Mouse (Mus musculus): ENCODE results near the gene Kif1c. TPM values are rescaled to one million over a fixed set of nuclear protein-coding genes. Genes with fewer than 3 reads are reported as not detected.

Kif1c gene
- total and polyA plus RNA-seq, 3 experiments, result 19.8 to 21.7 TPM; not detected in 1

DNA sequence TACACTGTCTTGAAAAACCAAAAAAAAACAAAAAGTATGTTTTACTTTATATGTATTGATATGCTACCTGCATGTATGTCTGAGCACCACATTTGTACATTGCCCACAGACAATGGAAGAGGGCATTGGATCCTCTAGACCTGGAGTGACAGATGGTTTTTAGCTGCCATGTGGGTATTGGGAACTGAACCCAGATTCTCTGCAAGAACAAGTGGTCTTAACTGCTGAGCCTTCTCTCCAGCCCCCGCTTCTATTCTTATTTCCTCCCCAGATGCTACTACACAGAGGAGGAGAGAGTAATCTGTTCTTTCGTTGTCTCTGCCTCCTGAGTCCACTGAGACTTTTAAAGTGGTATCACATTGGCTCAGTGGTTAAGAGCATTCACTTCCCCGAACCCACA lies 6.8 kb upstream of the Kif1c start:
- DNase-seq (ENCODE audit: low read depth, low spot score), result no peak
- H3K9me3 ChIP-seq (replicated peaks; ENCODE audit: insufficient read depth, low read length), result no peaks in the 10 kb centered on the region
- H3K9ac ChIP-seq (ENCODE audit: control insufficient read depth, low read depth, low read length, poor library complexity, severe bottlenecking), result no peak overlapping the region
- H3K36me3 ChIP-seq (ENCODE audit: control insufficient read depth in 1 of 2, insufficient read depth in 2 of 2, low read length in 2 of 2), result no peaks in the 10 kb centered on the region
- no peak for TF ChIP-seq TCF12 (IDR thresholded peaks at IDR 0.05; ENCODE audit: low read depth, low read length)
- TF ChIP-seq MAFK (IDR thresholded peaks at IDR 0.05; ENCODE audit: borderline replicate concordance, low read depth, low read length), result no peak
- no peak for TF ChIP-seq RCOR1 (IDR thresholded peaks at IDR 0.05; ENCODE audit: low read depth, low read length)
- no peak for TF ChIP-seq CHD2 (IDR thresholded peaks at IDR 0.05; ENCODE audit: low read length)
- TF ChIP-seq ETS1 (IDR thresholded peaks at IDR 0.05; ENCODE audit: low read depth, low read length), result no peak
- no peak for TF ChIP-seq USF2 (IDR thresholded peaks at IDR 0.05; ENCODE audit: borderline replicate concordance in 1 of 2, insufficient read depth in 1 of 2, low read depth in 1 of 2, low read length in 2 of 2)
- TF ChIP-seq TAL1 (IDR thresholded peaks at IDR 0.05; ENCODE audit: low read length), result no peak
- no peak for TF ChIP-seq SIN3A (IDR thresholded peaks at IDR 0.05; ENCODE audit: low read length)
- TF ChIP-seq JUND (IDR thresholded peaks at IDR 0.05; ENCODE audit: low read depth, low read length), result no peak
- TF ChIP-seq KAT2A (conservative IDR thresholded peaks at IDR 0.05; ENCODE audit: low read depth, low read length), result no peak
- H3K27ac ChIP-seq (ENCODE audit: control insufficient read depth, low read depth, low read length), result no peak overlapping the region
- no peaks in the 10 kb centered on the region; a peak in 1 of 4 replicates for H3K4me1 ChIP-seq (ENCODE audit: control insufficient read depth in 1 of 2, insufficient read depth in 2 of 2, low read length in 2 of 2)
- no peaks in the 10 kb centered on the region for H3K79me2 ChIP-seq (ENCODE audit: control insufficient read depth, insufficient read depth, low read length, poor library complexity)
- H3K4me3 ChIP-seq (ENCODE audit: control insufficient read depth in 1 of 2, insufficient read depth in 1 of 2, low read depth in 2 of 2, low read length in 2 of 2), result no peak overlapping the region
- H3K27me3 ChIP-seq (ENCODE audit: control insufficient read depth in 1 of 2, insufficient read depth in 2 of 2, low read length in 2 of 2), result no peaks in the 10 kb centered on the region

DNA sequence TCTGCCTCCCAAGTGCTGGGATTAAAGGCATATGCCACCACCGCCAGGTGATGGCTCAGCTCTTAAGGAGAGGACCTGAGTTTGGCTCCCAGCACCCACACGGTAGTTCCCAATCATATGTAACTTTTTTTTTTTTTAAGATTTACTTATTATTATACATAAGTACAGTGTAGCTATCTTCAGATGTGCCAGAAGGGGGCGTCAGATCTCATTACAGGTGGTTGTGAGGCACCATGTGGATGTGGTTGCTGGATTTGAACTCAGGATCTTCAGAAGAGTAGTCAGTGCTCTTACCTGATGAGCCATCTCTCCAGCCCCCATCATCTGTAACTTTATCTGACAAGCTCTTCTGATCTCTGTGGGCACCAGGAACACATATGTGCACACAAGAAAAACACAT lies 3.0 kb upstream of the Kif1c start:
- TF ChIP-seq ZNF384 (IDR thresholded peaks at IDR 0.05; ENCODE audit: low read depth, low read length), result peak; percentile 66
- TF ChIP-seq CTCF (IDR thresholded peaks at IDR 0.05 in 2 of 3, conservative IDR thresholded peaks at IDR 0.05 in 1 of 3; ENCODE audit: control insufficient read depth in 1 of 3, insufficient read depth in 1 of 3, low read depth in 2 of 3, low read length in 3 of 3, poor library complexity in 1 of 3, severe bottlenecking in 1 of 3), result peak in 2 of 3 experiments; percentile 20 to 39; a peak in 3 of 6 replicates
- no peak for TF ChIP-seq USF2 (IDR thresholded peaks at IDR 0.05; ENCODE audit: borderline replicate concordance in 1 of 2, insufficient read depth in 1 of 2, low read depth in 1 of 2, low read length in 2 of 2)
- no peak for TF ChIP-seq NELFE (IDR thresholded peaks at IDR 0.05; ENCODE audit: low read depth, low read length)
- no peak for TF ChIP-seq MAFK (IDR thresholded peaks at IDR 0.05; ENCODE audit: borderline replicate concordance, low read depth, low read length)
- TF ChIP-seq SMC3 (IDR thresholded peaks at IDR 0.05; ENCODE audit: low read depth, low read length), result peak; percentile 43
- TF ChIP-seq ELF1 (IDR thresholded peaks at IDR 0.05; ENCODE audit: low read depth, low read length), result no peak
- no peak for TF ChIP-seq MEF2A (IDR thresholded peaks at IDR 0.05; ENCODE audit: extremely low read depth, insufficient replicate concordance, low read depth, low read length, poor library complexity, severe bottlenecking)
- TF ChIP-seq KAT2A (conservative IDR thresholded peaks at IDR 0.05; ENCODE audit: low read depth, low read length), result no peak
- no peak for TF ChIP-seq ZC3H11A (IDR thresholded peaks at IDR 0.05; ENCODE audit: low read depth, low read length)
- peak; percentile 64 for TF ChIP-seq MYC (IDR thresholded peaks at IDR 0.05; ENCODE audit: low read depth, low read length)
- no peak for TF ChIP-seq POLR2A (IDR thresholded peaks at IDR 0.05; ENCODE audit: control insufficient read depth in 1 of 2, insufficient read depth in 1 of 2, low read depth in 1 of 2, low read length in 2 of 2, poor library complexity in 1 of 2)
- no peak for TF ChIP-seq UBTF (IDR thresholded peaks at IDR 0.05; ENCODE audit: borderline replicate concordance, insufficient read depth, low read depth, low read length)

More for the DNA sequence above, 3.0 kb upstream of the Kif1c start:
- Histone ChIP-seq H3K4me1 (ENCODE audit: control insufficient read depth in 1 of 2, insufficient read depth in 2 of 2, low read length in 2 of 2) (peaks cover 3 to 7% of the 10 kb centered on the region in 2 experiments; a peak in 3 of 4 replicates), H3K36me3 (ENCODE audit: control insufficient read depth in 1 of 2, insufficient read depth in 2 of 2, low read length in 2 of 2) (peaks cover 0 to 5% of the 10 kb centered on the region in 2 experiments; a peak in 2 of 4 replicates), H3K27ac (ENCODE audit: control insufficient read depth, low read depth, low read length) (no peak overlapping the region), H3K79me2 (ENCODE audit: control insufficient read depth, insufficient read depth, low read length, poor library complexity) (no peaks in the 10 kb centered on the region; the same call in 1 of the 2 replicates), H3K27me3 (ENCODE audit: control insufficient read depth in 1 of 2, insufficient read depth in 2 of 2, low read length in 2 of 2) (no peaks in the 10 kb centered on the region), H3K9me3 (replicated peaks; ENCODE audit: insufficient read depth, low read length) (no peaks in the 10 kb centered on the region), H3K9ac (ENCODE audit: control insufficient read depth, low read depth, low read length, poor library complexity, severe bottlenecking) (no peak overlapping the region), H3K4me3 (ENCODE audit: control insufficient read depth in 1 of 2, insufficient read depth in 1 of 2, low read depth in 2 of 2, low read length in 2 of 2) (no peak overlapping the region)
- peak; percentile 28 for DNase-seq (ENCODE audit: low read depth, low spot score)
